25 mouse cellular contexts compared by ENCODE assay signal in the genomic region with DNA sequence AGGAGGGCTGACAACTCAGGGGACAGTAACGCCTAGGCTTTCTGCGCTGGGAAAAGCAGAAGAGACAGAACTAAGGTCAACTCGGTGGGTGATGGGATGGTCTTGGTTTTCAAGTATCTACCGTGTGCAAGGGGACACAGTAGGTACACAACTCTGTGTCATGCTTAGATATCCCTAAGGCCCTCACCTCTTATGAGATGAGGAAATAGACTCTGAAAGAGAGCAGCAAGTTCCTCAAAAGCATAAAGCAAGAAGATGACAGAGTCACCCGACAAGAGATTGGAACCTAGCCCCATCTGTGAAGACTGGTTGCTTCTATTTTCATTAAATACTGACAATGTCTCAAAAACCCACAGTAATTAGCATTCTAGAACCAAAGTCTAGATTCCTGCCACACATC.
"Had no signal": no experiment of that assay in that cellular context is flagged by ENCODE, and none has a peak within 500 bp of the region (broad histone marks: within the 10 kb centered on the region; RNA-seq: fewer than 3 reads in every experiment).

No protein-coding gene starts in this region.

- H3K27ac ChIP-seq: gastrocnemius, adult 2 months; heart, adult 2 months; heart, embryonic 13.5 days; heart, embryonic 15.5 days; hindbrain, embryonic 13.5 days; hindbrain, embryonic 15.5 days; hindbrain, postnatal 0 days; kidney, embryonic 15.5 days; kidney, postnatal 0 days; limb, embryonic 13.5 days; limb, embryonic 15.5 days; liver, embryonic 12.5 days; liver, embryonic 14.5 days had no signal

- H3K4me1 ChIP-seq: hindbrain, embryonic 13.5 days; hindbrain, embryonic 15.5 days; kidney, embryonic 15.5 days; limb, embryonic 13.5 days; limb, embryonic 15.5 days had no signal

- ATAC-seq: intestine, embryonic 16.5 days; liver, embryonic 12.5 days had no signal

- H3K9ac ChIP-seq: heart, embryonic 13.5 days; heart, embryonic 15.5 days; hindbrain, embryonic 13.5 days; hindbrain, embryonic 15.5 days; kidney, embryonic 15.5 days; limb, embryonic 13.5 days; limb, embryonic 15.5 days; liver, embryonic 12.5 days; liver, embryonic 14.5 days had no signal

- H3K9me3 ChIP-seq: heart, embryonic 13.5 days; heart, embryonic 15.5 days; hindbrain, embryonic 13.5 days; hindbrain, embryonic 15.5 days; kidney, embryonic 15.5 days; limb, embryonic 13.5 days; limb, embryonic 15.5 days; liver, embryonic 12.5 days had no signal

- H3K27me3 ChIP-seq: heart, embryonic 13.5 days; heart, embryonic 15.5 days; hindbrain, embryonic 13.5 days; hindbrain, embryonic 15.5 days; kidney, embryonic 15.5 days; limb, embryonic 13.5 days; limb, embryonic 15.5 days had no signal

- DNase-seq: gastrocnemius, adult 2 months; gastrocnemius, postnatal 10 days; gastrocnemius, postnatal 25 days; heart, adult 2 months; heart, postnatal 14 days; heart, postnatal 36 days; kidney, adult 11 months; kidney, adult 2 months; kidney, adult 9 months; kidney, postnatal 14 days; kidney, postnatal 36 days; layer of hippocampus, adult 9-11 months; layer of hippocampus, postnatal 36 days had no signal

- H3K36me3 ChIP-seq: heart, embryonic 13.5 days; heart, embryonic 15.5 days; hindbrain, embryonic 13.5 days; hindbrain, embryonic 15.5 days; kidney, embryonic 15.5 days; limb, embryonic 13.5 days; limb, embryonic 15.5 days; liver, embryonic 12.5 days had no signal

- H3K4me3 ChIP-seq: gastrocnemius, adult 2 months; heart, adult 2 months; heart, embryonic 13.5 days; heart, embryonic 15.5 days; hindbrain, embryonic 13.5 days; hindbrain, embryonic 15.5 days; kidney, embryonic 15.5 days; limb, embryonic 13.5 days; limb, embryonic 15.5 days; liver, embryonic 12.5 days had no signal
